Mouse (Mus musculus): Measurements from ENCODE around the gene Ralgps1. TPM values are rescaled to one million over a fixed set of nuclear protein-coding genes. Genes with fewer than 3 reads are reported as not detected.
"Not testable (repeated sequence)": the region's sequence is repeated elsewhere in the genome, so short reads cannot be mapped to it uniquely, and the experiment has no call there.

The Ralgps1 gene
- total and polyA plus RNA-seq, 2 experiments from 2014 or later, result 20.7 to 69.9 TPM

GRCm38 (mm10) chr2:33218903-33219625 is 152.2 kb downstream of the Ralgps1 start:
- peak; percentile 63 for DNase-seq (ENCODE audit: low spot score)
- H3K27me3 ChIP-seq (ENCODE audit: insufficient read depth, low read length), result no peaks in the 10 kb centered on the region
- no peak overlapping the region for H3K4me3 ChIP-seq (ENCODE audit: low read length)
- WGBS, result 65% methylated on average over 11 of the region's 11 CpGs
- no peaks in the 10 kb centered on the region for H3K36me3 ChIP-seq (ENCODE audit: insufficient read depth, low read length)
- no peaks in the 10 kb centered on the region for H3K9me3 ChIP-seq (ENCODE audit: low read length)
- no peak overlapping the region for H3K4me2 ChIP-seq (ENCODE audit: low read depth, low read length)
- TF ChIP-seq CTCF (IDR thresholded peaks at IDR 0.05; ENCODE audit: low read depth), result peak; percentile 64
- no peak overlapping the region for H3K9ac ChIP-seq (replicated peaks; ENCODE audit: low read length)
- peaks cover 15% of the 10 kb centered on the region for H3K4me1 ChIP-seq (ENCODE audit: insufficient read depth, low read length)
- no peak for ATAC-seq
- H3K27ac ChIP-seq, result no peak overlapping the region

DNA sequence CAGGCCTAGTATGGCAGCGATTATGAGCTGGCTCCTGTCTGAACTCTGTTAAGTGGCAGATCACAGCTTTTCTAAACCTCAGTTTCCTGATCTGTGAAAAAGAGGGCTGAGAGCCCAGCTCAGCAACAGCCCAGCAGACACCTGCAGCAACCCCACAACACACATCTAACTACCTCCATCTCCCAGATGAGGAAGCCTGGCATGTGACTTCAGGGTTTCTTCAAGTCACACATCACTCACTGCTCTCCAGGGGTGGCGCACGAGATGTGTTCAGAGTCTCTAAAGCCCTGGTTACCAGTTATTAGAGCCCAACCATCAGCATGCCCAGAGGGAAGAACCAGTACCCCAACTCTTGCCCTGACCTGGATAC is 153.9 kb downstream of the Ralgps1 start:
- Histone ChIP-seq H3K27me3 (ENCODE audit: insufficient read depth, low read length) (no peaks in the 10 kb centered on the region), H3K4me2 (ENCODE audit: low read depth, low read length) (peak overlapping the region; percentile 52; the same call in 1 of the 2 replicates), H3K9me3 (ENCODE audit: low read length) (no peaks in the 10 kb centered on the region), H3K9ac (replicated peaks; ENCODE audit: low read length) (0 out of 2 replicates have a peak overlapping the region, but pooled peaks have one; percentile 25), H3K4me3 (ENCODE audit: low read length) (no peak overlapping the region), H3K4me1 (ENCODE audit: insufficient read depth, low read length) (peaks cover 12% of the 10 kb centered on the region), H3K27ac (no peak overlapping the region), H3K36me3 (ENCODE audit: insufficient read depth, low read length) (no peaks in the 10 kb centered on the region)
- no peak for DNase-seq (ENCODE audit: low spot score)
- no peak for TF ChIP-seq CTCF (IDR thresholded peaks at IDR 0.05; ENCODE audit: low read depth)
- no peak for ATAC-seq
- WGBS, result 57% methylated on average over 3 of the region's 3 CpGs

DNA sequence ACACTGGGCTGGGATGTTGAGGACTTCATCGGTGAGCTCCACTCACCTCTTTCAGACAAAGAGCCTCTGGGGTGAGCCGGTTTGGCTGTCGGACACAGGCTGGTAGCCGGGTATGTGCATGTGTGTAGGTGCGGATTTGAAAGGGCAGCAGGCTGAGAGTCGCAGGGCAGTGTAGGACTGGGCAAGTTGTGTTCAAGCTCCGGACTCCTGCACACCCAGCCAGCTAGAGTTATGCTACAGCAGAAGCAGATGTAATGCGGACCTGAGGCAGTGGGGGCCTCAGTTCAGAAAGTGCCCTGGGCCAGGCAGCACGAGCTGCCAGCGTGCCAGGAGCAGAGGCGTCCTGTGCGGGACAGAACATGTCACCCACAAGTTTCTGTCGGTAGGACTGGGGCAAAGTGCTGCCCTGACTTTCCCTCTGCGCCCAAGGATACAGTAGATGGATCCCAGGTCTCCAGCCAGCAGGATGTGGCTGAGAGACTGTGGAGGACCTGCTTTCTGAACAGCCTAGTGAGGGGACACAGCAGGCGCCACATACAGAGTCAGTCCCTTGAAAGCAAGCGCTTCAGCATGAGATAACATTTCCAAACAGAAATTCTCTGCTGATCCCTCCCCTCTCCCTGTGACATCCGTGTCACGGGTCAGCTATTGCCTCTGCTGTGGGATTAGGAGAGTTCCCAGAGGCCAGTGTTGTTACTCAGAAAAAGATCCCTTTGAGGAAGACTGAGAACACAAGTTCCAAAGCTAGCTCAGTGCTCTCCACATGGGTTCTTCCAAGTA is 154.5 kb downstream of the Ralgps1 start:
- no peak for DNase-seq (ENCODE audit: low spot score)
- WGBS, result 19% methylated on average over 18 of the region's 18 CpGs
- no peak for TF ChIP-seq CTCF (IDR thresholded peaks at IDR 0.05; ENCODE audit: low read depth)

DNA sequence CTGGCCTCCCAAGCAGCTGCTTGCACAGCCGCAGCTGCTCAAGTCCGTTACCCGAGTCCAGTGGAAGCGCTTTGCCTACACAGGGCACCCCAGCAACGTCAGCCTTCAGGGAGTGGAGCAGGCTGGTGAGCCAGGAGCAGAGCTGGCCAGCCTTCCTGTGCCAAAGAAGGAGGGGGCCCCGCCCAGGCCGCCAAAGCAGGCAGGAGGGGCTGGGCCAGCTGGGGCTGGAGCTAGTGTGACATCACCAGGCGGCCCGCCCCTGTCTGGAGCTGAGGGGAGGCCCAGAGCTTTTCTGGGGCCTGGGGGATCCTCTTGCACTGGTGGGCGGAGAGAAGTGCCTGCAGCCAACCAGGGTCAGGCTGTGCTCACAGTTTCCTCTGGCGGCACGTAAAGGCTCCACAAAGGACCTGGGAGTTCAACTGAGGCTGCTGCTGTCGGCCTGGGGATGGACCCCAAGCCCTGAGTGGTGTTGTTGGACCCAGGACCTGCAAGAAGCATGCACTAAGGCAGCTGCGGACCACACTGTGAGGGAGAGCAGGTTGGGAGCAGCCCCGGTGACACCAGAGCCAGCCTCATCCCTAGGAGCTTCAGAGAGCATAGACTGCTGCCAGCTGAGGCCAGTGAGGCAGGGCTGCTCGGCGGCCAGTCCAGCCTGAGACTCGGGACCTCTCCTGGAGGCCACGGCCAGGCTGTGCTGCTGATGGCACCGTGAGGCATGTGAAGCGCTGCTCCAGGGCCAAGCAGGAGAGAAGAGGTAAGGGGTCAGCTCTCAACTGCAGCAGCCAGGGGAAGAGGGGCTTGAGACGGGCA is 155.4 kb downstream of the Ralgps1 start, which contains the start of gene Angptl2:
Gene Angptl2, plus strand, starts transcription at position 370 of the 810 bp plus-strand sequence.
- ATAC-seq, result peak; percentile 93
- DNase-seq (ENCODE audit: low spot score), result peak; percentile 89
- TF ChIP-seq CTCF (IDR thresholded peaks at IDR 0.05; ENCODE audit: low read depth), result peak; percentile 8; the same call in 1 of the 2 replicates
- Histone ChIP-seq H3K4me2 (ENCODE audit: low read depth, low read length) (peak within 1 kb of the TSS; percentile 52), H3K4me1 (ENCODE audit: insufficient read depth, low read length) (peaks cover 12% of the 10 kb centered on the region), H3K9ac (replicated peaks; ENCODE audit: low read length) (peak within 1 kb of the TSS; percentile 25), H3K9me3 (ENCODE audit: low read length) (no peaks in the 10 kb centered on the region), H3K4me3 (ENCODE audit: low read length) (peak within 1 kb of the TSS; percentile 26), H3K27ac (peak within 1 kb of the TSS; percentile 66), H3K27me3 (ENCODE audit: insufficient read depth, low read length) (no peaks in the 10 kb centered on the region), H3K36me3 (ENCODE audit: insufficient read depth, low read length) (no peaks in the 10 kb centered on the region)
- WGBS, result 9% methylated on average over 22 of the region's 22 CpGs

More for the DNA sequence above, 154.5 kb downstream of the Ralgps1 start:
- Histone ChIP-seq H3K27me3 (ENCODE audit: insufficient read depth, low read length) (no peaks in the 10 kb centered on the region), H3K9ac (replicated peaks; ENCODE audit: low read length) (peak overlapping the region; percentile 25), H3K27ac (peak overlapping the region; percentile 66; the same call in 1 of the 2 replicates), H3K36me3 (ENCODE audit: insufficient read depth, low read length) (no peaks in the 10 kb centered on the region), H3K4me2 (ENCODE audit: low read depth, low read length) (peak overlapping the region; percentile 52), H3K4me1 (ENCODE audit: insufficient read depth, low read length) (peaks cover 12% of the 10 kb centered on the region), H3K9me3 (ENCODE audit: low read length) (no peaks in the 10 kb centered on the region), H3K4me3 (ENCODE audit: low read length) (peak overlapping the region; percentile 26)
- no peak for ATAC-seq

GRCm38 (mm10) chr2:33215177-33215699 is 156.0 kb downstream of the Ralgps1 start:
- no peak for ATAC-seq
- H3K27me3 ChIP-seq (ENCODE audit: insufficient read depth, low read length), result no peaks in the 10 kb centered on the region
- no peak for TF ChIP-seq CTCF (IDR thresholded peaks at IDR 0.05; ENCODE audit: low read depth)
- H3K4me1 ChIP-seq (ENCODE audit: insufficient read depth, low read length), result peaks cover 12% of the 10 kb centered on the region
- peak overlapping the region; percentile 52 for H3K4me2 ChIP-seq (ENCODE audit: low read depth, low read length)
- no peak overlapping the region for H3K9ac ChIP-seq (replicated peaks; ENCODE audit: low read length)
- H3K4me3 ChIP-seq (ENCODE audit: low read length), result no peak overlapping the region
- WGBS, result 51% methylated on average over 5 of the region's 5 CpGs
- peak overlapping the region; percentile 21 for H3K27ac ChIP-seq
- no peak for DNase-seq (ENCODE audit: low spot score)
- H3K36me3 ChIP-seq (ENCODE audit: insufficient read depth, low read length), result no peaks in the 10 kb centered on the region
- no peaks in the 10 kb centered on the region for H3K9me3 ChIP-seq (ENCODE audit: low read length)

GRCm38 (mm10) chr2:33211263-33211662 is 160.0 kb downstream of the Ralgps1 start:
- not testable (repeated sequence) for H3K4me3 ChIP-seq (ENCODE audit: low read length); H3K9ac ChIP-seq (replicated peaks; ENCODE audit: low read length); H3K9me3 ChIP-seq (ENCODE audit: low read length); ATAC-seq; H3K4me2 ChIP-seq (ENCODE audit: low read depth, low read length); DNase-seq (ENCODE audit: low spot score); H3K36me3 ChIP-seq (ENCODE audit: insufficient read depth, low read length); H3K27ac ChIP-seq; H3K27me3 ChIP-seq (ENCODE audit: insufficient read depth, low read length)
- H3K4me1 ChIP-seq (ENCODE audit: insufficient read depth, low read length), result peaks cover 10% of the 10 kb centered on the region
- 74% methylated on average over 11 of the region's 11 CpGs for WGBS
